Mouse (Mus musculus): Measurements from ENCODE around the gene Inha.

DNA sequence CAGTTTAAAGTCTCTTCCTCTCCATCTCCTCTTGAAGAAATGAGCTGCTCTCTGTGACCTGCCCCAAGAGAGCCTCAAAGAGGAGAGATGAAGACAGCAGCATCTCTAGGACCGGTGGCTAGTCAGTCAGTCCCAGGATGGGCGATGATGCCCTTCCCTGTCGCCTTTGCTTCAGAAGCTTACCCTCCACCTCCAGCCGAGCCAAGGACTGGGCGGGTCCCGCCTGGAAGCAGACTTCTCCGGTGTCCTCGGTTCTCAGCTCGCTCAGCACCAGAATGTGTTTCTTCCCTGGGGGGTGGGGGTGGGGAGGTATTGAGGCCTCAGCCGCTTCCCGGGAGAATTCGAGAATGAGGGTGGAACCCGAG is 19.9 kb upstream of the Inha start:
- TF ChIP-seq POLR2A (IDR thresholded peaks at IDR 0.05; ENCODE audit: extremely low read depth, insufficient read depth, low read length): no peak
- no peak for TF ChIP-seq CTCF (IDR thresholded peaks at IDR 0.05; ENCODE audit: low read depth, low read length)

All from liver, adult 2 months (tissue).